Mouse (Mus musculus): Measurements from ENCODE around the gene Atg2a. TPM values are rescaled to one million over a fixed set of nuclear protein-coding genes. Genes with fewer than 3 reads are reported as not detected.

Atg2a gene
- polyA plus RNA-seq, 1 experiment from 2014 or later: 10.3 TPM

DNA sequence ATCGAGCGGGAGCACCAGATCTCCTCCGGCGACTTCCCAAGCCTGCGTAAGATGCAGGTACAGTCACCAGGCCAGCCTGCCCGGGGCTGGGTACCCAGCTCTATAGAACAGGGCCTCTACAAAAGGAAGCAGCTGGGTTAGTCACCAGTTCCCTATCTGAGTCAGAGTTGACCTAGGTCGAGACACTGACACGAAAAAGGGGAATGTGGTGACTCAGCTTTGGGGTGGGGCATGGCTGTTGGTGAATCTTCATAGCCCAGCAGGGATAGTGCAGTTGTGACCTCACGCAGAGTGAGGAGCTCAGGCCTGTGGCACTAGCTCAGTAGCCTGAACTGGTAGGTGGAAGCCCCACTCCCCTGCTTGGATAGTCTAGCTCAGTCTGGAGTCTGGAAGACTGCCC lies 56.2 kb downstream of the Atg2a start:
- Histone ChIP-seq H3K36me3 (ENCODE audit: control insufficient read depth, insufficient read depth, low read length) (peaks cover 24% of the 10 kb centered on the region), H3K9me3 (ENCODE audit: control insufficient read depth, low read length) (no peaks in the 10 kb centered on the region), H3K27me3 (ENCODE audit: control insufficient read depth, insufficient read depth, low read depth, low read length) (no peaks in the 10 kb centered on the region), H3K4me3 (ENCODE audit: low read length) (no peak overlapping the region), H3K9ac (ENCODE audit: low read length) (no peak overlapping the region), H3K4me1 (replicated peaks; ENCODE audit: control insufficient read depth, insufficient read depth, low read length) (peaks cover 7% of the 10 kb centered on the region; the same call in 1 of the 2 replicates), H3K27ac (ENCODE audit: low read length) (no peak overlapping the region), H3K4me2 (ENCODE audit: low read depth, low read length) (no peak overlapping the region)
- WGBS: 82% methylated on average over 9 of the region's 9 CpGs
- no peak for ATAC-seq (ENCODE audit: low read depth)

DNA sequence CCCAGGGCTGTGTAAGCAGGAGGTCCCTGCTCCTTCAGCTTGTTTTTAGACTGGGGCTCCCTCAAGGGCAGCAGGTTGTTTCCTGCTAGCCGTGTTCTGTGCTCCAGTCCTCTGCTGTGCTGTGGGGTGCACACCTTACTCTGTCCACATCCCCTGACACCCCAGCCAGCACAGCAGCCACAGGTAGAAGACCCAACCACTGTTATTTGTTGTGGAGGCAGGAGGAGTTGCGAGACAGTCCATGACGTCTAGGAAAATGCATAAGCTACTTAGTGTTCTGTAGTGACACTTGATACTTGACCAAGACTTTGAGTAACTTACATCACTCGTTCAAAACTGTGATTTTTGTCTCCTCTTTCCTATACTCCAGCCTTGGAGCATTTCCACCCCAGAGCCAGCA lies 57.5 kb downstream of the Atg2a start:
- no peaks in the 10 kb centered on the region for H3K27me3 ChIP-seq (ENCODE audit: control insufficient read depth, insufficient read depth, low read depth, low read length)
- no peak overlapping the region for H3K9ac ChIP-seq (ENCODE audit: low read length)
- H3K27ac ChIP-seq (ENCODE audit: low read length): peak overlapping the region; percentile 86
- no peak overlapping the region for H3K4me3 ChIP-seq (ENCODE audit: low read length)
- no peaks in the 10 kb centered on the region for H3K9me3 ChIP-seq (ENCODE audit: control insufficient read depth, low read length)
- peaks cover 21% of the 10 kb centered on the region for H3K36me3 ChIP-seq (ENCODE audit: control insufficient read depth, insufficient read depth, low read length)
- peaks cover 7% of the 10 kb centered on the region; the same call in 1 of the 2 replicates for H3K4me1 ChIP-seq (replicated peaks; ENCODE audit: control insufficient read depth, insufficient read depth, low read length)
- H3K4me2 ChIP-seq (ENCODE audit: low read depth, low read length): no peak overlapping the region
- WGBS: 68% methylated on average over 4 of the region's 4 CpGs
- ATAC-seq (ENCODE audit: low read depth): no peak

DNA sequence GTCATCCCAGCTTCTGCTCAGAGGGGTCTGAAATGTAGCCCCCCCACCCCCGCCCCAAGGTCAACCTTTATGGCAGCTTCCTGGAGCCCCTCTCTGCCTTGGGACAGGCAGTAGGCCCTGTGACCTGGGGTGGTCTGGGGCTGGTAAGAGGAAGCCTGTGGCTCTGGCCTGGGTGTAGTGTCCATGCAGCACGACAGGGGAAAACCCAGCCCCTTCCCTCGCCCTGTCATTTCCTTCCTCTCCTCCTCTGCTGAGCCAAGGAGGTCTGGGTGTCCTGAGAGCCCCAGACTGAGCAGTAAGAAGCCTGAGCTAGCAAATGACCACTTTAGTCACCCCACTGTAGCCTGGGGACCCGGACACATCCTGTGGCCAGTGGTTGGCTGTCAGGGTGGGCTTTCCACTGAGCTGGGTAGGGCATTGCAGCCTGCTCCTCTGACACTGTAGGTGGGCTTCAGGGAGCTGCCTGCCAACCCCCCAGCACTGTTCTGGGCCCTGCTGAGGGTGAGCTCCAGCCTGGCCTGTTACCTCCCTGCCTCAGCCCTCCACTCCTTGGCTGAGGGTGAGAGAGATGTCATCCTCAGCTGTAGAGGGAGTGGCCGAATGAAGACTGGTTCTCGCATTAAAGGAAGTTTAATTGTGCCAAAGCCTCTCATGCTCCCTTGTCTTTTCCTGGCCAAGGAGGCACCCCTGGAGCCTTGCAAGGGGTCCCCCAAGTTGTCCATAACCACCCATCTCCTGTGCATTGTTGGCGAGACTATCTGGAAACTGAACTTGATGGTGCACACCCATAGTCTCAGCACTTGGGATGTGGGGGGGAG lies 58.2 kb downstream of the Atg2a start:
- Histone ChIP-seq H3K9ac (ENCODE audit: low read length) (no peak overlapping the region), H3K27me3 (ENCODE audit: control insufficient read depth, insufficient read depth, low read depth, low read length) (no peaks in the 10 kb centered on the region), H3K4me1 (replicated peaks; ENCODE audit: control insufficient read depth, insufficient read depth, low read length) (peaks cover 7% of the 10 kb centered on the region; the same call in 1 of the 2 replicates), H3K4me2 (ENCODE audit: low read depth, low read length) (no peak overlapping the region), H3K27ac (ENCODE audit: low read length) (peak overlapping the region; percentile 86), H3K9me3 (ENCODE audit: control insufficient read depth, low read length) (no peaks in the 10 kb centered on the region), H3K4me3 (ENCODE audit: low read length) (no peak overlapping the region), H3K36me3 (ENCODE audit: control insufficient read depth, insufficient read depth, low read length) (peaks cover 21% of the 10 kb centered on the region)
- WGBS: 67% methylated on average over 7 of the region's 7 CpGs
- peak; percentile 37; the same call in 1 of the 2 replicates for ATAC-seq (ENCODE audit: low read depth)

DNA sequence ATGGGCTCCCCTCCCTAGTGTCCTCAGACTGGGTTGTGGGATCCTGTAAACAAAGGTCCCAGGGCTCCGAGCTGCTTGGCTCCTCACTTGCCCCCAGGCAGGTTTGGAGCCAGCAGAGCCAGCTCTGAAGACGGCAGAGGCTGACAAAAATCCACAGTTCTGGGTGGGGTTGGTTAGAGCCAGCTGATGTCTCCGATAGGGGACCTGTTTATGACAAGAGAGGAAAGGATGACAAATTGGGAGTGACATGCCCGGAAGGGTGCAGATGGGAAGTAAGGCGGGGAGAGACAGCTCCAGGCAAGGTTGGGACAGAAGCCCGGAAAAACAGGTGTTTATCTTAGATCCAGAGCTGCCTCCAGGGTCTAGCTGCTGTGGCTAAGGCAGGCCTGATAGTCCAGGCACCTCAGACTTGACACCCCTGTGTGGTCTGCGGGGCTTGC lies 59.0 kb downstream of the Atg2a start:
- no peaks in the 10 kb centered on the region for H3K27me3 ChIP-seq (ENCODE audit: control insufficient read depth, insufficient read depth, low read depth, low read length)
- no peak overlapping the region for H3K9ac ChIP-seq (ENCODE audit: low read length)
- WGBS: 36% methylated on average over 7 of the region's 7 CpGs
- ATAC-seq (ENCODE audit: low read depth): peak; percentile 53
- H3K4me3 ChIP-seq (ENCODE audit: low read length): no peak overlapping the region
- no peaks in the 10 kb centered on the region for H3K9me3 ChIP-seq (ENCODE audit: control insufficient read depth, low read length)
- peak overlapping the region; percentile 86 for H3K27ac ChIP-seq (ENCODE audit: low read length)
- H3K4me1 ChIP-seq (replicated peaks; ENCODE audit: control insufficient read depth, insufficient read depth, low read length): peaks cover 7% of the 10 kb centered on the region; the same call in 1 of the 2 replicates
- H3K4me2 ChIP-seq (ENCODE audit: low read depth, low read length): no peak overlapping the region
- H3K36me3 ChIP-seq (ENCODE audit: control insufficient read depth, insufficient read depth, low read length): peaks cover 14% of the 10 kb centered on the region

DNA sequence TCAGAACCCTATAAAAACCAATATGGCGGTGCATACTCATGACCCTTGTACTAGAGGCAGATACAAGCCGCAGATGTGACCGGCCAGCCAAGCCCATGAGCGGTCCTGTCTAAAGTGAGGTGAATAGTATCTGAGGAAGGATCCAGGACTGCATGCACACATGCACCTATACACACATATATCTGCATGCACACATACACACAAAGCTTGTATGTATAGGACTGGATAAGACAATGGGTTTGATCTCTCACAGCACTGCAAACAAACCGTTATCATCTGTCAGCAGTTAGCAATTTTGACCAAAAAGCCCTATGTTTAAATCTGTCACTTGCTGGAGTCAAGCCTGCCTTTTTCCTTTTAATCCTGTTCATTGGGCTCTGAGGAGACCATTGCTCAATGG lies 60.6 kb downstream of the Atg2a start:
- H3K4me3 ChIP-seq (ENCODE audit: low read length): no peak overlapping the region
- H3K9me3 ChIP-seq (ENCODE audit: control insufficient read depth, low read length): no peaks in the 10 kb centered on the region
- no peak overlapping the region for H3K27ac ChIP-seq (ENCODE audit: low read length)
- ATAC-seq (ENCODE audit: low read depth): no peak
- H3K4me1 ChIP-seq (replicated peaks; ENCODE audit: control insufficient read depth, insufficient read depth, low read length): peaks cover 14% of the 10 kb centered on the region
- no peak overlapping the region for H3K9ac ChIP-seq (ENCODE audit: low read length)
- 88% methylated on average over 5 of the region's 5 CpGs for WGBS
- H3K36me3 ChIP-seq (ENCODE audit: control insufficient read depth, insufficient read depth, low read length): peaks cover 14% of the 10 kb centered on the region
- H3K27me3 ChIP-seq (ENCODE audit: control insufficient read depth, insufficient read depth, low read depth, low read length): no peaks in the 10 kb centered on the region
- H3K4me2 ChIP-seq (ENCODE audit: low read depth, low read length): no peak overlapping the region

DNA sequence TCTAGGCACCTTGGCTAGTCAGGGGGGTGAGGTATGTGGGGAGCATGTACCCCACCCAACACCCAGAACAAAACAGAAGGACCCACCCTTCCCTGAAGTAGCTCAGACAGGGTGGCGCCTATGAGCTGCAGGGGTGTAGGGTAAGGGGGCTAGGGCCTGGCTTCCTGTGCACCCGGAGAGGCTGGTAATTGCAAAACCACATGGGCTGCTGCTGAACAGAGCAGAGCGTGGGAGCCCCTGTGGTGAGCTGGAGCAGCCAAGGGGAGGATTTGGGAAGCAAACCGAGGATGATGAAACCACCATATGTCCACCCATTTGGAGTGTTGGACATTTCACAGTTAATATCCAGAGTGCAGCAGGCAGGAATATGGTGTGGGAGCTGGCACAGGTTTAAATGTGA lies 61.1 kb downstream of the Atg2a start:
- no peak overlapping the region for H3K27ac ChIP-seq (ENCODE audit: low read length)
- no peaks in the 10 kb centered on the region for H3K9me3 ChIP-seq (ENCODE audit: control insufficient read depth, low read length)
- WGBS: 42% methylated on average over 4 of the region's 4 CpGs

DNA sequence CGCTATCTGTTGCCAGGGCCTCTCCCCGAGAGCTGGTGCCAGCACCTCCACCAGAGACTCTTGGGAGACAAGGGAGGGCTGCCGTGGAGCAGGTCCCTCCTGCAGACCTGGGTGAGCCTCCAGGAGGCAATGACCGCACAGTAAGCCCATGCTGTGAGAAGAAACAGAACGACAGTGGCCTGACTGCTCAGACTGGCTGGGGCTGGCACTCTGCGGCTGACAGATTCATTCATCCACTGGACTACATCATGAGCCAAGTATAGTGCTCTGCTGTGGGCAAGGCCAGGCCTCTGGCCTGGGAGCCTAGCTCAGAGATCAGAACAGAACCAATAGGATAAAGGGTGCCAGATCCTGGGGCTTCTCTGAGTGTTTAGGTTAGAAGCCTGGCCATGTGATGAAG lies 62.4 kb downstream of the Atg2a start:
- no peak for ATAC-seq (ENCODE audit: low read depth)
- no peak overlapping the region for H3K27ac ChIP-seq (ENCODE audit: low read length)
- WGBS: 66% methylated on average over 6 of the region's 6 CpGs

More for the DNA sequence above, 61.1 kb downstream of the Atg2a start:
- H3K4me2 ChIP-seq (ENCODE audit: low read depth, low read length): no peak overlapping the region
- no peak overlapping the region for H3K4me3 ChIP-seq (ENCODE audit: low read length)
- no peak for ATAC-seq (ENCODE audit: low read depth)
- H3K4me1 ChIP-seq (replicated peaks; ENCODE audit: control insufficient read depth, insufficient read depth, low read length): peaks cover 18% of the 10 kb centered on the region
- H3K9ac ChIP-seq (ENCODE audit: low read length): no peak overlapping the region
- no peaks in the 10 kb centered on the region for H3K27me3 ChIP-seq (ENCODE audit: control insufficient read depth, insufficient read depth, low read depth, low read length)
- H3K36me3 ChIP-seq (ENCODE audit: control insufficient read depth, insufficient read depth, low read length): peaks cover 11% of the 10 kb centered on the region

DNA sequence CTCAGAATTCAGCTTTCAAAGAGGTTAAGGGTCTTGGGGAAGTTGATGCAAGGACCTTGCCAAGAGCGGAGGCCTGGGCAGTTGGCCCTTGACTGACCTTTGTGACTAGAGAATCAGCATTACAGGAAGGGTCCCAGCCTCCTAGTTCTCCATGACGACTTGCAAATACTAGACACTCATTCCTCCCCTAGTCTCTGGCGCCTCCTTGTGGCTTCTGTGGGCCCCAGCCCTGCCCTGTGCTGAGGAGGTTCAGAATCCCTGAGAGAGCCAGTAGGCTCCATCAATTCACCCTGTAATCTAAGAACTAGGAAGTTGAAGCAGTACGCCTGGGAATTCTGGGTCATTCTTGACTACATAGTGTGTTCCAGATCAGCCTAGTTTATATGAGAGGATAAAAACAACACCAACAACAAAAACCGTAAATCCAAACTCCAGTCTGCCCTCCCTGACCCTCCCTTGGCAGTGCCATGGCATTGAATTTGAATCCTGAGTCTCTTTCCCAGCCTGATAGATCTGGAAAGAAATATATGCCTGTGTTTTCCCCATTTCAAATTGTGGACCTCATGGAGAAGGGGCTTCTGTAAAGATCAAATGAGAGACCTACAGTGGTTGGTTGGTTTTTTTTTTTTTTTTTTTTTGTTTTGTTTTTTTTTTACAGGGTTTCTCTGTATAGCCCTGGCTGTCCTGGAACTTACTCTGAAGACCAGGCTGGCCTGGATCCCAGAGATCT lies 63.5 kb downstream of the Atg2a start:
- 21% methylated on average over 5 of the region's 5 CpGs for WGBS
- Histone ChIP-seq H3K27ac (ENCODE audit: low read length) (no peak overlapping the region), H3K36me3 (ENCODE audit: control insufficient read depth, insufficient read depth, low read length) (no peaks in the 10 kb centered on the region), H3K4me2 (ENCODE audit: low read depth, low read length) (no peak overlapping the region), H3K9me3 (ENCODE audit: control insufficient read depth, low read length) (no peaks in the 10 kb centered on the region), H3K4me1 (replicated peaks; ENCODE audit: control insufficient read depth, insufficient read depth, low read length) (peaks cover 16% of the 10 kb centered on the region), H3K27me3 (ENCODE audit: control insufficient read depth, insufficient read depth, low read depth, low read length) (no peaks in the 10 kb centered on the region), H3K4me3 (ENCODE audit: low read length) (no peak overlapping the region), H3K9ac (ENCODE audit: low read length) (no peak overlapping the region)
- ATAC-seq (ENCODE audit: low read depth): peak; percentile 44

More for the DNA sequence above, 62.4 kb downstream of the Atg2a start:
- peaks cover 23% of the 10 kb centered on the region for H3K4me1 ChIP-seq (replicated peaks; ENCODE audit: control insufficient read depth, insufficient read depth, low read length)
- H3K27me3 ChIP-seq (ENCODE audit: control insufficient read depth, insufficient read depth, low read depth, low read length): no peaks in the 10 kb centered on the region
- H3K9me3 ChIP-seq (ENCODE audit: control insufficient read depth, low read length): no peaks in the 10 kb centered on the region
- no peak overlapping the region for H3K4me3 ChIP-seq (ENCODE audit: low read length)
- H3K4me2 ChIP-seq (ENCODE audit: low read depth, low read length): no peak overlapping the region
- H3K36me3 ChIP-seq (ENCODE audit: control insufficient read depth, insufficient read depth, low read length): no peaks in the 10 kb centered on the region
- no peak overlapping the region for H3K9ac ChIP-seq (ENCODE audit: low read length)

DNA sequence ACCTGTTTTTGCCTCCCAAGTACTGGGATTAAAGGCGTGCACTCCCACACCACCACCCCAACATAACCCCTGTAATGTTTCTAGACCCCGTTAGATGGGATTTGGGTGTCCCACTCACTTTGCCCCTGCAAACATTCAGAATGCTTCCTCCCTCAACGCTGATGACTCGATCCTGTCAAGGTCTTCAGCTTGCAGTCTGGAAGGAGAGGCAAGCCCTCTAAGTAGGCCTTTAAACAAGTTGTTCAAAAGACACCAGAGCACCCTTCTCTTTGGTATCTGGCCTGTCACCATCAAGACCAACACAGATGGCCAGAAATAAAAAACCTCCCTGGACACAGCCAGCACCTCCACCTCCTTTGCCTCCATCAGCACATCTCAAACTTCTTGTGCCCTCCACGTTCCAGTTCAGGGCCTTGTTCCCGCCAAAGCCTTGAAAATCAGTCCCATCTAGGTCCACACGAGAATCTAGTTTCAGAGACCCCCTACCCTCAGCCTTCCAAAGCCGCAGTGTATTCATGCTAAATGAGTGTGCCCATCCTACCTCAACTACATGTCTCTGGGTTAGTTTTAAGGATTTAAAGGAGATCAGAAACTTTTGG lies 64.1 kb downstream of the Atg2a start:
- WGBS: 48% methylated on average over 8 of the region's 8 CpGs
- Histone ChIP-seq H3K9me3 (ENCODE audit: control insufficient read depth, low read length) (no peaks in the 10 kb centered on the region), H3K36me3 (ENCODE audit: control insufficient read depth, insufficient read depth, low read length) (no peaks in the 10 kb centered on the region; the same call in 1 of the 2 replicates), H3K27ac (ENCODE audit: low read length) (peak overlapping the region; percentile 78), H3K9ac (ENCODE audit: low read length) (peak overlapping the region; percentile 83), H3K27me3 (ENCODE audit: control insufficient read depth, insufficient read depth, low read depth, low read length) (no peaks in the 10 kb centered on the region), H3K4me3 (ENCODE audit: low read length) (peak overlapping the region; percentile 73), H3K4me1 (replicated peaks; ENCODE audit: control insufficient read depth, insufficient read depth, low read length) (peaks cover 16% of the 10 kb centered on the region), H3K4me2 (ENCODE audit: low read depth, low read length) (peak overlapping the region; percentile 70)
- ATAC-seq (ENCODE audit: low read depth): no peak

Measured in lung, embryonic 16.5 days (tissue).